Mouse (Mus musculus) lung, adult 18-20 months (tissue): ENCODE measurements around the gene Rnf10.

Source experiments
- DNase-seq, 2 experiments: peaks; one replicate each; pipeline ENCODE4 v3.0.0; 2022; ENCODE audit warnings: mixed read lengths in 2 of 2

Gene Rnf10

DNA sequence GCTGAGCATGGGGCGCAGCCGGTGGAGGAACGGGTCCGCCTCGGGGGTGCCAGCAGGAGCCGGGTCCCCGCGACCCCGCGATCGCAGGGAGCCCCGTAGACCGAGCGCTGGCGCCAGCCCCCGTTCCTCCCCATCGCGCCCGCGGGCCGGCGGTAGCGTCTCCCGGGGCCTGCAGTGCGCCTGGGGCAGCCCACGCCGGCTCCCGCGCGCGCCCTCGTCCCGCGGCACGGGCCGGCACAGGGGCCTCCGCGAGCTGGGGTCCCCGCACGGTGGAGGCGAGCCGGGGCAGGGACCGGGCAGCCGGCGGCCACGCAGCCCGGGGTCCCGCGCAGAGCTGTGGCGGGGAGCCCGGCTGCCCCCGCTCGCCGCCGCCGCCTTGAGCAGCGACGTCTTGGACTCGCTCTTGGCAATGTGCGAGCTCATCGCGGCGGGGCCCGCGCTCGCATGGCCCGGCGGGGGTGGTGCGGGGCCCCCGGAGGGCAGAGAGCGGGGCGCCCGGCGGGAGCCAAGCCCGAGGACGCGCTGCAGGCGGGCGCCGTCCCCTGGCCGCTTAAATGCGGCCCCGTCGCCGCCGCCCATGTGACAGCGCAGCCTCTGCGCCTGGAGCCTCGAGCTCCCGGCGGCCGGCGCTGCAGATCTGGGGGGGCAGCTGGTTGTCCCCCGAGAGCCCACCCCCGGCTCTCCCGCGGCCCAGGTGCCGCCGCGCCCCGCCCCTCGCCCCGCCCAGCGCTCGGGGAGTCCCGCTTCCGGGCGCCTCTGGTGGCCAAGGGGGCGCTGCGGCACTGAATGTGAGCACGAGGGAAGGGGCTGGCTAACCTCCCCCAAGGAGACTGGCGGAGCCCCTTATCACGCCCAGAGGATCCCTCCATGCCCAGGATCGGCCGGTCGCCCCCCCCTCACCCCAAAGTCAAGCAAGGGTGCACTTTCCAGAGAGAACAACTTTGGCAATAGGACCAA, 78.8 kb downstream of the Rnf10 start, which contains the start of gene Cabp1:
TSS of gene Cabp1 (minus strand) at position 713 of the 957 bp plus-strand sequence.
- peak; percentile 23 to 57 for DNase-seq

DNA sequence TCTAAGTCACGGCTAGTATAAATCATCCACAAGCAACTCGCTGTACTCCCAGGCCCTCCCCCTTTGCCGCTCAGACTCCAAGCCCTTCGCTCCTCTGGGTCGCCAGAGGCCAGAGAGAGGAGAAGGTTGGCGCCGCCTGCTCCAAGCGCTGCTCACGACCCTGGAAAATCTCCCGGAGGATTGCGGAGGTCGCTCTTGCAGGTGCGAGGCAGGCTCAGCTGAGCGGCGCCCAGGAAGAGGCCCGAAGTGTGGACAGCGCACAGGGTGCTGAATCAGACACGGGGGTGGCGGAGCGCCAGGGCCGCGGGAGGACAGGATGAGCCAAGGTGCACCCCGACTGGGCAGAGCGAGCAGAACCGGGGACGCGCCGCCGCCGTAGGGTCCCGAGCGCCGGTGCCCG, 79.5 kb downstream of the Rnf10 start:
- peak; percentile 51 to 60 for DNase-seq

DNA sequence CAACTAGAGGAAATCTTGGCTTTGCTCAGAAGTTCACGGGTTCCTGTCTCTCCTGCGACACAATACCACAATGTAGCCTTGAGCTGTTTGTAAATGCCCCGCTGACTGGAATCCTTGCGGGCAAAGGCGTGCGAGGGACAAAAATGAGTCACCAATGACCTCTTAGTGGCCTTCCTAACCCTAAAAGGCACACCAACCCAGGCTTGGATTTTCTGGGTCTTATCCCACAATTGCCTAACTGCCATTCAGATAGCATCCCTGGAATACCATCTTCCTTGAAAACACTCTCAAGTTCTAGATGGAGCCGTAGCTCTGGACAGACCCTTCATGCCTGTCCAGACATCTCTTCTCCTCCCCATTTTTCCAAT, 79.9 kb downstream of the Rnf10 start:
- DNase-seq = no peak

DNA sequence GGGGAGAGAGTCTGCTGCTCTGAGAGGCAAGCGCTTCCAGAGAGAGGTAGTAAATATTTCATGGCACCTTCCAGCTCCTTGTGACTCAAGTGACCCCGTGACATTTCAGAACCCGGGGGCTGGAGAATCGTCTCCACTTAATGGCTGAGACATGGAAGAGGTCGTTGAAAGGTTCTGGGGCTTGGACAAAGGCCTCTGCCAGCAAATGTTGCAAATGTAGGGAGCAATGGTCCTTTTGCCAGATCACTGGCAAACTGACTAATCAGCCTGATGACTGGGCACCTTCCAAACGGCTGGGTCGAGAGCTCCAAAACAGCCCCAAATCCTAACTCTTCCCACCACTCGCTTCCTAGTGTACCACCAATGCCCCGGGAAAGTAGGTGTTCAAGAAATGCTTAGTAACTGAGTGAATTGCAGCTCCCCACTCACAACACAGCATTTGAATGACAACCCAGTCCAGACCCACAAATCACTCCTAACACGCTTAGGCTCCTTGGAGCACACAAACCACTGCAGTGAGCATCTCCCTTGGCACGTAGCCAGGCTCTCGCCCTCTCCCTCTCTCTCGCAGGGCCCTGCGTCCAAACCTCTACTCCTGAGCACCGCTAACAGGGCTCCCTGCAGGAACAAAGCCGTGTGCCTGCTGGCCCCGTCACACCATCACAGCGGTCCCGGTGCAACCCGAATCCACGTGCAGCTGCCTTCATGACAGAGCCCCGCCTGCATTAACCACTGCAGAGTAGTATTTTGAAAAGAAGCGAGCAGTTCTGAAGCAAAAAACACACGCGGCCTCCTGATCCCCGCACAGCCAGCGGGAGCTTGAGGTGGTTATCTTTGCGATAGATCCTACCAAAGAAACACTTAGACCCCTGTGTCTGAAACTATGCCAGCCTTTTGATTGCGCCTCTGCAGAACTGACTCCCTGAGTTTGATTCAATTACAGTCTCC, 80.5 kb downstream of the Rnf10 start:
- DNase-seq = no peak
